In genomic region chr7:27978683-27979528, GRCm38 (mm10) we compare ENCODE assay signal across 8 mouse cellular contexts. TPM values are rescaled to one million over a fixed set of nuclear protein-coding genes. Genes with fewer than 3 reads are reported as not detected.
DNase-seq lines count a peak whose midpoint lies in the region; ATAC-seq lines count a peak whose summit lies in the region.

Gene Zfp780b, minus strand, starts transcription at chr7:27979171.

- H3K27me3 ChIP-seq in lung, embryonic 16.5 days (ENCODE audit: control insufficient read depth, insufficient read depth, low read depth, low read length) = no peaks in the 10 kb centered on the region

- H3K4me1 ChIP-seq in lung, embryonic 16.5 days (replicated peaks; ENCODE audit: control insufficient read depth, insufficient read depth, low read length) = peaks cover 8% of the 10 kb centered on the region

- H3K4me3 ChIP-seq in lung, embryonic 16.5 days (ENCODE audit: low read length) = peak within 1 kb of the TSS; percentile 95

- ATAC-seq in hematopoietic stem cell, adult 5-6 weeks (replicated peaks in 1 of 2; ENCODE audit: insufficient read depth in 1 of 2, low FRiP score in 2 of 2, low TSS enrichment in 1 of 2, low read depth in 1 of 2, poor library complexity in 2 of 2, severe bottlenecking in 2 of 2) = peak; percentile 87 to 90
- ATAC-seq in lung, embryonic 16.5 days (ENCODE audit: low read depth) = peak; percentile 93

- H3K9ac ChIP-seq in lung, embryonic 16.5 days (ENCODE audit: low read length) = peak within 1 kb of the TSS; percentile 93

- H3K9me3 ChIP-seq in lung, embryonic 16.5 days (ENCODE audit: control insufficient read depth, low read length) = peaks cover 16% of the 10 kb centered on the region

- peak; percentile 69 for DNase-seq in MEL-GATA-1-ER (ENCODE audit: extremely low read depth, low read depth)
- peak; percentile 70 for DNase-seq in cerebellum, adult 8-10 months
- peak; percentile 84 for DNase-seq in forelimb bud, embryonic 11.5 days (ENCODE audit: low read depth, low spot score)
- peak; percentile 48 for DNase-seq in layer of hippocampus, adult 9-10 months (ENCODE audit: low spot score)
- peak; percentile 56 for DNase-seq in ovary, postnatal 10 days (ENCODE audit: low spot score)
- DNase-seq in thymus, postnatal 10 days (ENCODE audit: low spot score in 2 of 2) = peak; percentile 56 to 60

- peak within 1 kb of the TSS; percentile 95 for H3K27ac ChIP-seq in lung, embryonic 16.5 days (ENCODE audit: low read length)

- peak within 1 kb of the TSS; percentile 91 for H3K4me2 ChIP-seq in lung, embryonic 16.5 days (ENCODE audit: low read depth, low read length)

- under 1% methylated on average over 29 of the region's 29 CpGs for WGBS in lung, embryonic 16.5 days

- H3K36me3 ChIP-seq in lung, embryonic 16.5 days (ENCODE audit: control insufficient read depth, insufficient read depth, low read length) = no peaks in the 10 kb centered on the region

RNA-seq across cellular contexts. Expression of gene Zfp780b, which starts in this region (rescaled TPM):
- 18.0 and 23.6 TPM in 2 replicates for total RNA-seq in hematopoietic stem cell, adult 5-6 weeks (2017)
- polyA plus RNA-seq in lung, embryonic 16.5 days (2015; fragmentation: Nextera tagmentation; extraction: Ambion mirVana) = 17.8 and 18.1 TPM in 2 replicates

Comparison
In these comparisons a context has a peak if more than half of its experiments do, and no peak if none do; other contexts are left out.
1. Peak in every context shown above with its lines: DNase-seq, ATAC-seq, H3K4me3 ChIP-seq and H3K27ac ChIP-seq.